Mouse (Mus musculus) layer of hippocampus, adult 8-10 months (tissue): ENCODE results near the gene Mylk. TPM values are rescaled to one million over a fixed set of nuclear protein-coding genes. Genes with fewer than 3 reads are reported as not detected.
"Not testable (repeated sequence)": the region's sequence is repeated elsewhere in the genome, so short reads cannot be mapped to it uniquely, and the experiment has no call there.

Experiments
- DNase-seq, 2 experiments: peaks; one replicate each; pipeline ENCODE4 v3.0.0; 2022; ENCODE audit warnings: low spot score in 2 of 2
- total RNA-seq, 4 experiments: library from RNA; stranded (reverse); gene quantifications; 2 replicates each; pipeline ENCODE4 v1.2.4; 2022

Gene Mylk
- total RNA-seq, 4 experiments from 2014 or later: 15.1 to 20.0 (median 16.2) TPM

DNA sequence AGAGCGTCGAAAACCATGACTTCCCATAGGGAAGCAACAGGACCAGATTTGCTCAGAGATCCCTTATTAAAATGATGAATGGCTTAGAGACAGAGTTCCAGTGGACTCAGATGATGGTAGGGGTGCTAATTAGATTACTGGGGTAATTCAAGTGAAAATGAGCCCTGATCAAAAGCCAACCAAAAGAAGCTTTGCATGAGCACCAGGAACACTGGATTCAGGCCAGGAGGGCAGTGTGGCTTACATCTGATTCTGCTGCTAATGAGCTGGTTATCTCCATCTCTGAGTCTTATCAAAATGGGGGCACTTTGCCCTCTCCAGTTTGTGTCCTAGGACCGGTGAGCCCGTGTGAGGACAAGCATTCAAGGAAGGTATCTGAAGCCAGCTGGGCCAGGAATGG lies 23.4 kb downstream of the Mylk start:
- no peak for DNase-seq

DNA sequence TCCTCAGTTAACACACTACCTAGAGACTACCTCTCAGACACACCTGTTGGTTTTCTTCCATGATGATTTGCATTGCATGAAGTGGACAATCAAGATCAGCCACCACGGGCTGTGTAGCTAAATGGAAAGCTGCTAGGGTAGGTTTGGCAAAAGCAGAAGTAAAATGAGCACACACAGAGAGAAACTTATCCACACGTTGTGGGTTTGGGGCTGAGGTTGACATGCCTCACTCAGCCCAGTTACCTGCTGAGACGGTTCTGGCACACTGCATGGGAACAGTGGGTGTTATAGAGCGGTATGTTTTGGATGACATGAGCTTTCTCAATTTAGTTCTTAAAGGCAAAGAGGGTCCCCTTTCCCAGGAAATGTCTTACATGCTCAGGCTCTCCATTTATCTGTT lies 25.1 kb downstream of the Mylk start:
- no peak for DNase-seq

DNA sequence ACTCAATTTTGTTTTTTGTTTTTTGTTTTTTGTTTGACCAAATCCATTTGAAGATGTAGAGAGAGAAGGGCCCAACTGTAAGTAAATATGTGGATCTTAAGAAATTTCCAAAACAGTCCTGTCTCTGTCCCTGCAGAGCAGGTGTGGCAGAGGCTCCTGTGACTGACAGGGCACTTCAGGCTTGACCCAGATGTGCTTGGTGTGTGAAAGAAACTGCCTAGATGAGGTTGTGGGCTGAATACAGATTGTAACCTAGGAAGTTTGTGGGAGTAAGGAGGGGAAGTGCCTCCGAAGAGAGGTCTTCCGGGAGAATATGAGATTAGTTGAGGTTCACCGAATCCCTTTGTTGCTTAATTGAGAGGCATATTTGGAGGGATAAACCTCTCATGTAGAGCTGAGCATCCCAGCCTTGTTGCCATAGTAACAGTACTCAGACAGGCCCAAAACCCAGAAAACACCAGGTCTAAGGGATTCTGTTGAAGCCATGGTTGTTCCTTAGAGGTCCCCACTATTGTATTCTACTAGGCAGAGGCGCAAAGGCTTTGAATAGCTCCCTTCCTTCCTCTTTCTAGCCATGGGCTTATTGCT lies 27.5 kb downstream of the Mylk start:
- no peak for DNase-seq

DNA sequence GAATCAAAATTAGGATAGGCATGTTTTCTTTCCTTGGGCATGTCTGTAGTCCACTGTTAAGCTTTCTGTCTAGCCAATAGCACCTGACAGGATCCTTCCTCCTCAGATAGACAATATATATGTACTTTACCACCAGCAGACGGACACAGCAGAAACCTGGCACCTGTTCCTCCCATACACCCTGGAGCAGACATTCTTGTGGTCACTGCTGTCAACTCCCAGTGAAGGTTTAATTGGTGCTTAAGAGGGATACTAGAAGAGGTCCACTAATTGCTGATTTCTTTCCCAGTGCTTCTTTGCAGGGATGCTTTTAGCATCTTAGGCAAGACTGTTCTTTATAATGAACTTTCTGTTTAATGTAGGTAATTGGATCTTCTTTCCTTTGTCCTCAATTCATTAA lies 37.4 kb downstream of the Mylk start:
- DNase-seq: no peak

DNA sequence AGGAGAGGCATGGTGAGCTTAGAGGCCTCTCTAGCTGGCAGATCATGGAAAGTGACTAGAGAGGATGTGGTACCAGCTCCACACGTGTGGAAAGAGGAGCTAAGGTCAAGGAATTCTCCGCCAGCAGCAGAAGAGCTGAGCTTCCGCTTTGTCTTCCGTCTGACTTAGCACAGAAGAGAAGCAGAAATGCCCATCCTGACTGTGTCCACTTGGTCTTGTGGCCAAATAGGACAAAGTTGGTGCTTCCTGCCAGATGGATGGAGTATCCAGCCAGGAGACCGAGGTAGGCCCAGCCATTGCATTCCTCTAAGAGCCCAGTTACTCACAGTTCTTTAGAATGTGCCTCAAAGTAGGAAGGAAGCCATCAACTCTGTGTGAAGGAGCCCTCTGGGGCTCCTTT lies 38.5 kb downstream of the Mylk start:
- no peak for DNase-seq

DNA sequence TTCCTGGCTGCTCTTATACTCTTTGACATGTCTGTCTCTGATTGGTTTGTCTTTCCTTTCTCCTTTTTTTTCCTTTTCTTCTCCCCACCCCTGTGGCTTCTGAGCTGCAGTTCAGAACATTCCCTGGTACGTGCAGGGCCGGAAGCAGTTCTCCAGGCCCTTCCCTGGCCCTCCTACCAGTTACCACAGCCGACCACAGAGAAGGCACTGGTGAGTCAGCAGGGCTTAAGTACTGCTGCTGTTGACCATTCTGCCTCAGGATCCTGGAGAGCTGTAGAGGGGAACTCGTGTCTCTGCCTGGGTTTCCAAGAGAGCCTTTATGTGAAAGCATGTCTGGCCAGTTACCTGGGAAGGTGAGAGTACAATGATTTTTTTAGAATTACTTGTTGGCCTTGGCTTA lies 39.7 kb downstream of the Mylk start:
- no peak for DNase-seq

DNA sequence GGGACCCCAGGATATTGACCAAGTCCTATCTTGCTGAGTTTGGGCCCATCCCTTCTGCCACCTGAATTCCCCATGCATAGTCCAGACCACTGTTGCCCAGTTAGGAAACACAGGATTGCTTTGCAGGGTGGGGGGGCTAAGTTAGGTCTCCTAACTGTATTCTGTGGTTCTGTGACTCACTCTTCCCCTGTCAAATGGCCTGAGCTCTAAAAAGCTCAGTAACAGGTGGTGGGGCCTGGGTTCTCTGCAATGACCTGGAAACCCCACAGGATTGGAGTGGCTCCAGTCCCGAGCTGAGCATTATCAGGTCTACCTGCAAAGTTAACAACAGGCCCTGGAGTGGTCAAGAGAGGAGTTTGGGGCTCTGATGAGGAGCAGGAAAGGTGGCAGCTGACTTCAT lies 47.5 kb downstream of the Mylk start:
- no peak for DNase-seq

DNA sequence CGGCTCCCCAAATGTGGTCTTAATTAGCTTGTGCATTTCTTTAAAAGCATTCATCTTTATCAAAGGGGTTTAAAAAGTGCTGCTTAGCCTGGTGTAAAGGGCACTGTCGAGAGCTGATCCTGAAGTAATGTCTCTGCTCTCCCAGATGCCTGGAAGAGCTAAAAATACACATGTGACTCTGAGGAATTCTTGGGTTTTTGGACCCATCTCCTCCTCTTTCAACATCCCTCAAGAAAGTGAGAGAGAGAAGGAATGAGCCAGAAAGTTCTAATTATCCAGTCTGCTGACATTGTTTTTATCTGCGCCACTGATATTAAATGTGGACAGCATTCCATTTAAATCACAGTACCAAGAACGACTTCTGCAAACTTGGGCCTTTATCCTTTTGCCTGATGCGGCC lies 48.0 kb downstream of the Mylk start:
- DNase-seq: no peak

DNA sequence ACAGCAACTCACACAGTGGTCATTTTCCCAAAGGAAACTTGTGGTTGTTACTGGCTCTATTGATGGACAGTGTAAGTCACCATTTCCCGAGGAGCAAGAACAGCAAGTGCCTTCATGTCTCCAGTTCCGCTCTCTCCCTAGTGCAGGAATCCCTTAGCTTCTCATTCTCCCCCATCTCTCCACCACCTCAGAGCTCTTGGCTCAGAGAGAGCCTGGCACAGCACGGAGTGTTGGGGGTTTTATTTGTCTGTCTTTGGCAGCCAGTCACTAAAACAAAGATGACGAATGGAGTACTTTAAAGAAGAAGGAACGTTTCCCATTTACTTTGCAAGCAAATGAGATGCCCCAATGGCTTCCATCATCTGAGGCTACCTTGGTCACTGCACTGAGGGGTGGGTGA lies 56.2 kb downstream of the Mylk start:
- no peak for DNase-seq

DNA sequence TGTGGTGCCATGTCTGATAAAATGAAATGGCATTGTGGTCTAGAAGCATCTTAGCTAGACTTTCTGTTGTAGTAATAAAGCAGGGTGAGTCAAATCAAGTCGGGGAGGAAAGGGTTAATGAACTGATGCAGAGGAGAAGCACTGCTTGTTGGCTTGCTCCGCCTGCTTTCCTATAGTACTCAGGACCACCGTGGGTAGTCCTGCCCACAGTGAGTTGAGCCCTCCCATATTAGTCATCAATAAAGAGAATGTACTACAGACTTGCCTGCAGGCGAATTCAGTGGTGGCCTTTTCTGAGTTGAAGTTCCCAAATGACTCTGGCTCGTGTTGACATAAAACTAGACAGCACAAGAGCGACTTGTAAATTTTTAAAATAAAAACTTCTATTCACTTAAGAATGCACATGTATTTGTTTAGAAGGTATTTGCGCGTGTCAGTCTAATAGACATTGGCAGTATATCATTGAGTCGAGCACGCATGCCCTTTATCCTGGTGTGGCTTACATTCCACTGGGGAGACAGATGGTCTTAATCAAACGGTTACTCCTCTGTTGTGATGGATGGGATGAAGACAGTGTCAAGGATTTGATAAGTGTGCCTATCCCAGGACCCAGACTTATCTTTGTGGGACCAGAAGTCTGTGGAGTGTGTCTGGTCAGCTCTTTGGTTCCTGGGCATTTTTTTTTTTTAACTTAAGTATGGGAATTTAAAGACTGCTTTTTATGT lies 59.4 kb downstream of the Mylk start:
- DNase-seq: no peak

DNA sequence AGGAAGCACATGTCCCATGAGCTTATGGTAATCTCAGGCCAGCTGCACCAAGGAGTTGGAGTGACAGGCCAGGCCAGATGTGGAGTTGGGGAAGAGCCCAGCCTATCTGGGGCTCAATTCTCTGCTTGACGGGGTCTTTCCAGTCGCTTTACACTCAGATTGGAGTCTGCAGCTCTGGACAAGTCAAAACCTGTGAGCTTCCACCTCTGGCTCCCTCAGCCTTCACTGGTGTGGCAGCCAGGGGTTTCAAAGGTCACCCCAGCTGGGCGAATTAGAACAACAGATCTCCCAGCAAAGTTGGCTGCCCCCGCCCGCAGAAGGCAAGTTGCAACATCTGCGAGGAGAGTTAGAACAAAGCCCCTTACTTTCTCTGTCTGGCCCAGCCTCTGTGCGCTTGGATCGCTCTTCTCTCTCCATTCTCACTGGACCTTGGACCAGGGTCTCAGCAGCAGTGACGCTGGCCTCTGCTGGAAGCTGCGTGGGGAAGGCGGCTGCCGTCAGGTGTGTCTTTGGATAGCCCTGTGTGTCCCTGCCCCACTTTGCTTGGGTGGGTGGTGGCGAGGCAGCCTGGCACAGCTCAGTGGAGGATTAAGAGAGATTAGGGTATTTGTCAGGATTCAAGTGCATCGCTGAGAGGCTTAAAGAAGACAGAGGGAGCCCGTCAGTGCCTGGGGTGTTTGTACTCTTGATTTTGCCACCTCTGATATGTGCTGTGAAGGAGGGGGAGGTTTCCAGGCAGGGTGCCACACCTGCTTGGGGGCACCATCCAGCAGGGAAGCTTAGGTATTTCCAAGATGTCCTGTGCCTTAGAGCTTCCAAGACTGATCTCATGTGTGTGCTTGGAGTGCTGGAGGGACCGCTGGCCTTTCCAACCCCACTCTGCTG lies 62.1 kb downstream of the Mylk start:
- no peak for DNase-seq

DNA sequence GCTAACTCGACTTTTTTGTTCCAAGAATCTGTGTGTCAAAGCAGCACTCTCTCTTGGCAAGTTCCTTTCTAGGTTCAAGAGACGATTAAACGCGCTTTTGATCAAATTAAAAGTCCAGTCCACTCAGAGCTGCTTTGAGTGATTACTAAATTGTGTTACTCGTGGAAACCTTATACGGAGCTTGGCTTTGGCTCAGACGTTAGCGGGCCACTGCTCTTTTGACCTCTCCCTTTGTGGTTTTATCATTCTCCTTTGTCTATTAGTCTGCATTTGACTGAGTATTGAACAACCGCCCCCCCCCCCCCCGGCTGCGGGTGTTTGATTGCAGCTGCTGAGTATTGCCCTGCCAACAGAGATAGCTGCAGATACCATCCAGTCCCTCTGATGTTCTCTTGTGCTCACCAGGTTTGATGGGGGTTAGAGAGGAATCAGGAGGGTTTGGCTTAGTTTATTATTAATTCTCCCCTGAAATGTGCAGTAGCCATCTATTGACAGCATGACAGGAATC lies 62.8 kb downstream of the Mylk start:
- DNase-seq: no peak

DNA sequence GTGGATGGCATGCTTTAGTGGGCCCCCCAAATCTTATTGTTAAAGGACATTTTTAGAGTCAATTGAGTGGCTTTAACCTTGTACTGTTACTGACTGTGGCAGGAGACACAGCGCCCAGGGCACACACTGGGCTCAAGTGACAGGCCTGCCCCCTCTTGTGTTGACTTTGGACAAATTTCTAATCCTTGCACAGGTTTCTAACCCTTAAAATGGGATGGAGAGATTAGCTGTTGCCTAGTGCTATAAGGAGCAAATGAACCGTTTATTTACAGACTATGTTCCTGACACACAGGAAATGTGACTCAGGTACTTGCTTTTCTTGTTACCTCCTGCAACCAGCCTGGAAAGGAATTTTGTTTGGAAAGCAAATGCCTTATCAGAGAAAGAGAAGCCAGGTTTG lies 67.2 kb downstream of the Mylk start:
- DNase-seq: no peak

DNA sequence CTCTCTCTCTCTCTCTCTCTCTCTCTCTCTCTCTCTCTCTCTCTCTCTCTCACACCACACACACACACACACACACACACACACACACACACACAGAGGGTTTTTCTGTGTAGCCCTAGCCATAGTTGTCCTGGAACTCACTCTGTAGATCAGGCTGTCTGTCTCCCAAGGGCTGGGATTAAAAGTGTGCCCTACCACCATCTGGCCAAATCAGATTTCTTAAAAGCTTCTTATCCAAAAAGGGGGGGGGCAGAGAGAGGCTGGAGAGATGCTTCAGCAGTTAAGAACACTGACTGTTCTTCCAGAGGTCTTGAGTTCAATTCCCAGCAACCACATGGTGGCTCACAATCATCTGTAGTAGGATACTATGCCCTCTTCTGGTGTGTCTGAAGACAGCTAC lies 68.2 kb downstream of the Mylk start:
- not testable (repeated sequence) for DNase-seq

DNA sequence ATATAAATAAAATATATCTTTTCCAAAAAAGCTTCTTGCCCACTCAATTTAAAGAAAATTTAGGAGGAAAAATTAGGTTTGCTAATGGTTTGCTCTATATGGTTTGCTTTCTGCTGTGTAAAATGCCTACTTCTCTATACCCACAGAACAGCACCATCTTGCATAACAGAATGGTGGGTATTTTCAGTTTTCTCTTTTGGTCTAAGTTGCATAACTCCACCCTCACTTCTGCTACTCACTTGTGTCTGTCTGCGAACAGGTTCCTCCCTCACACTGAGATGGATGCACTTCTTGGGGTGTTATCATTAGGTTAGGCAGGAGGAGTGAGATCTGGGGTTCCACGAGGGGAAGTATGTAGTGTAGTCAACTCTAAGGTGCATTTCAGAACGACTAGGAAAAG lies 68.6 kb downstream of the Mylk start:
- no peak for DNase-seq

DNA sequence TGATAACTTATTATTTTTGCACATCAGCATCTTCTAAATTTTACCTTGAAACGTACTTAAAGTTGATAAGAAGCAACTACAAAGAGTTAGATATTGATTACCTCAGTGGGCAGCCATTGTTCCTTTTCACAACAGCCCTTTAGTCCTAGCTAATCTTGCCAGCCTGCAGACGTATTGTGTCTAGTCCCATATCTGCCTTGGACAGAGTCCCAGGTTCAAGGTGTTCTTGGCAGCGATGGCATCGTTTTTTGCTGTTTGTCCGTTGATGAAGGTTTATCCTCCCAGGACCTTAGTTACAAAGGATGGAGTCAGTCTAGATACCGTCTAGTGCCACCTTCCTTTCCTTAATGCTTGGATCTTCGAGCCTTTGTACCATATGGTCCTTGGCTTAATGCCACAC lies 69.6 kb downstream of the Mylk start:
- DNase-seq: no peak

DNA sequence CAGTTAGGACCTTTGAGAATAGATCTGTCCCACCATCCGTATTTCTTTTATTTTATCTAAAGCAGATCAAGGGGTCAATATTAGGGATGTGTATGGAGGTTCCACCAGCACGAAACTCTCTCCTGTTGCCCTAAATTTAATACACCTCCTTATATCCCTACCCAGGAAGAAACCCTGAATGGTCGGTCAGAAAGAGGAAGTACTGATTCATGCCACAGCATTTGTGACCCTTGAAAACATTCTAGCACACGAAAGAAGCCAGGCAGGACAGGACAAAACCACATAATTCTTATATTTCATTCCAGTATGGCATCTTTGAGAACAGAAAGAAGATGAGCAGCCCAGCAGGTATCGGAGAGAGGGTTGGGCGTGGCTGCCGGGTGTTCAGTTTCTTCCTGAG lies 71.5 kb downstream of the Mylk start:
- DNase-seq: no peak

DNA sequence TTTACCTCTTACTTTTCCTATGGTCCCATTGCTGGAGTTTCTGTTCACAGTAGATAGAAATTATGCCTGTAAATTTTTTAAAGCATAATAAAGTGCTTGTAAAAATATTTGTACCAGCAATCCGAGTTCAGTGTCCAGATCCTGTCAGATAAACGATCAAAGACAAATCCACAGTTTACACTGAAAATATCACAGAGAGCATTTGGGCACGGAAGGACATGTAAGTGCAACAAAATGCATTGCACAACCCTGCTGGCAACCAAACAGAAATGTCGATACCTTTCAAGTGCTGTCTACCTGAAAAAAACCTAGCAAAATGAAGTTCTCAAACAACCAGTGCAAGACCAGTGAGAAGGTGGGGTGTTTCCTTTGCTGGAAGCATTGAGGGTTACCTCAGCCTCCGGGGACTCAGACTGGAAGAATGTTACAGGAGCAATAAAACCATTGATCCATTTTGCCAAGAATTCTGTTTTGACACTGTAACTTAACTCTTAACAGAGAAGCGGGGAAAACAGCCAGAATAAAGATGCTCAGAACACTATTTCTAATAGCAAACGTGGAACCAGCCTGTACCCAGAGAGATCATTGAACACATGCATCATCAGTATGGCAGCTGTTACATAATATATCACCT lies 80.2 kb downstream of the Mylk start:
- no peak for DNase-seq

DNA sequence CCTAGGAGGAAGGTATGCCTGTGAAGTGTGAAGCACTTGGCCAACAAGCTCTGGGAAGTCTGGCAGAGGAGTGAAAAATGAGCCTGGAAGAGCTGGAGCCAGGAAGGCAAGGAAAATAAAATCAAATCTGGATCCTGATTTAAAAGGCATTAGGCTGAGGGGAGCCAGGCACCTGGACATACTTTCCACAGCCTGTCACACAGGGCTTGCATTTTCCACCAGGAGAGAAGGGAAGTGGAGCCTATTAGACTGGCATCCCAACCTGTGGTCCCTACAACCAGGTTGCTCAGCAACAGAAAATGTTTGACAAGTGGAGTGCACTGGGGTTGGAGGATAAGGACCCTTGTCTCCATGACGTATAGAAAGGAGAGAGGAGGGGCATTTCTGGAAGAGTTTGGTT lies 89.5 kb downstream of the Mylk start:
- DNase-seq: no peak

DNA sequence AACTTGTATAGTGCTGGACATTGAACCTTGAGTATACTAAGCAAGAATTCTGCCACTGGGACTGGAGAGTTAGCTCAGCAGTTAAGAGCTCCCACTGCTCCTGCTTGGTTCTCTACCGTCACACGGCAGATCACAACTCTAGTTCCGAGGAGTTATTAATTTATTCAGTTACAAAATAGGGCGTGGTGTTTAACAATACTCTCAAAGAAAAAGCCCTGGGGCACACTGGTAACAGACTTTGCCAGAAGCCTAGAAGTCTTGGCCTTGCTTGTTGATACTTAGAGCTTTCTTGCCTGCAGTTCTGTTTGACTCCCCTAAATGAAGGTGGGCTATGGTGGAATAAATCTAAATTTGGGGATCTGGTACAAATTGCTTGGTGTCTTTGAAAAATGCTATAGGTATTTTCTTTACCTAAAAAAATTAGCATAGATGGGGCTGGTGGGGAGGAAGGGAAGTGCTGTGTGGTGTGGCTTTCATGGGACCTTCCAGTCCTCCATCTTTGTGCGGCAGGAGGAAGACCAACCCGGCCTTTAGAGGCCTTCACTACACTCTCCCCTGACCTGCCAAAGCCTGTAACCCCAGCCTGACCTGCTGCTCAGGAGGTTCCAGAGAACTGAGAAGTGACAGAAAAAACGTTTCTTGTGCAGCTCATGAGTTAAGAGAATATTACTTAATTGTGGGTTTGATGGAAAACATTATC lies 94.1 kb downstream of the Mylk start:
- DNase-seq: no peak

DNA sequence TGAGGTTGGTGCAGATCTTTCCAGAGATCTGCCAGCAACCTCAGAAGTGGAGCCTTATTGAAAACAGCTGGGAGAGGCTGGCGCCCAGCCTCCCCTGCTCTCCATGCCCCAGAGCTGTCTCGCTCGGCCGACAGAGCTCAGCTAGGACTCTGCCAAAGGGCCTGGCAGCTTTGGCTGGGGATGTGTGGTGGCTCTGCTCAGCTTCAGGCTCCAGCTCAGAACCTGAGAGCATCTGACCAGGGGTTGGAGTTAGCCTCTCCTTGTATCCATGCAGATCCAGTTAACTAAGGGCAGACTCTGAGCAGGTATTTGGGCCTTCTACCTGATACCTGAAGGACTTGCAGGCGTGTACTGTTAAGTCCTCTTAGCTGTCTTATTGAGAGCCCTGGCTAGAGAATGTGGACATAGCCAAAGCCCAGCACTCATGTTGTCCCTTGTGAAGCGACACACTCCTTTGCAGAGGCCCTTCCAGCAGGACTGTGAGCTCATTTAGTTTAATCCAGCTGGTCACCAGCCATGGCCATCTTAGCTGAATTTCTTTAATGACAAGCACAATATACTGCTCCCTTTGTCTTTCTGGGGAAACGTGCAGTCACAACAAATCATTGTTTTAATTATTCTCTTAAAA lies 94.8 kb downstream of the Mylk start:
- no peak for DNase-seq
